Mouse (Mus musculus) inflammation-experienced regulatory T-cells, adult 6 months (primary cell): ENCODE measurements around the gene Pmfbp1. TPM values are rescaled to one million over a fixed set of nuclear protein-coding genes. Genes with fewer than 3 reads are reported as not detected.

Experiments
- polyA plus RNA-seq, 3 experiments: library from polyadenylated mRNA; unstranded; fragments of 100-300 nt; shearing (Covaris generic); gene quantifications; one replicate each; pipeline ENCODE4 v1.2.1; 2017

The Pmfbp1 gene
- polyA plus RNA-seq, 3 experiments from 2014 or later = not detected

Other genes starting within 250 kb of the Pmfbp1 start
- gene Dhx38, start 71.8 kb downstream of the Pmfbp1 start, polyA plus RNA-seq = 10 to 100 TPM; 12.1 to 13.6 (median 13.0) TPM
- 10 to 100 TPM; 15.1 to 24.2 (median 15.5) TPM for gene Txnl4b, start 71.9 kb downstream of the Pmfbp1 start, polyA plus RNA-seq
- gene Hp, start 85.1 kb downstream of the Pmfbp1 start, polyA plus RNA-seq = 1 to 10 TPM in 1 of 3 experiments, under 1 TPM in 1, not detected in 1; 0.40 to 1.3 TPM
- gene Dhodh, start 114.6 kb downstream of the Pmfbp1 start, polyA plus RNA-seq = 10 to 100 TPM; 21.3 to 40.7 (median 40.2) TPM
- 1 to 10 TPM in 2 of 3 experiments, under 1 TPM in 1; 0.75 to 2.5 (median 1.6) TPM for gene Pkd1l3, start 120.5 kb downstream of the Pmfbp1 start, polyA plus RNA-seq
- gene Ist1, start 199.2 kb downstream of the Pmfbp1 start, polyA plus RNA-seq = 100 to 1,000 TPM; 103 to 143 (median 127) TPM
- gene Zfp821, start 211.5 kb downstream of the Pmfbp1 start, polyA plus RNA-seq = 1 to 10 TPM; 3.5 to 9.7 (median 6.0) TPM
- 1 to 10 TPM; 3.0 to 4.6 (median 3.2) TPM for gene Atxn1l, start 243.7 kb downstream of the Pmfbp1 start, polyA plus RNA-seq